Mouse (Mus musculus) stomach, embryonic 15.5 days (tissue): ENCODE results near the gene Mmp25. TPM values are rescaled to one million over a fixed set of nuclear protein-coding genes. Genes with fewer than 3 reads are reported as not detected.
A peak's percentile ranks its signal among the peaks of the same experiment; 100 is the strongest.
"Not testable (repeated sequence)": the region's sequence is repeated elsewhere in the genome, so short reads cannot be mapped to it uniquely, and the experiment has no call there.

Experiments
- ATAC-seq: fragments of 200-750 bp; cut with Nextera tagmentation; 2 replicates; pipeline ENCODE4 v1.8.0; 2017; ENCODE audit warnings: low read depth, moderate number of reproducible peaks, moderate TSS enrichment; ENCODE audit not compliant: insufficient read depth, low FRiP score
- H3K27ac ChIP-seq: fragments of 300-500 bp; sonication (generic); 2 replicates; pipeline ENCODE4 v1.5.1; 2015; ENCODE audit warnings: mild to moderate bottlenecking, inconsistent platforms
- H3K27me3 ChIP-seq: fragments of 300-500 bp; sonication (generic); replicated peaks from 2 replicates; pipeline ENCODE4 v1.6.1; 2015; ENCODE audit warnings: inconsistent platforms
- H3K36me3 ChIP-seq: fragments of 300-500 bp; sonication (generic); 2 replicates; pipeline ENCODE4 v1.6.1; 2015; ENCODE audit warnings: inconsistent platforms
- H3K4me1 ChIP-seq: fragments of 300-500 bp; sonication (generic); 2 replicates; pipeline ENCODE4 v1.6.1; 2015; ENCODE audit warnings: inconsistent platforms
- H3K4me2 ChIP-seq: fragments of 300-500 bp; sonication (generic); 2 replicates; pipeline ENCODE4 v1.6.1; 2015; ENCODE audit warnings: mild to moderate bottlenecking, inconsistent platforms
- H3K4me3 ChIP-seq: fragments of 300-500 bp; sonication (generic); replicated peaks from 2 replicates; pipeline ENCODE4 v1.5.1; 2015; ENCODE audit warnings: inconsistent platforms
- H3K9ac ChIP-seq: fragments of 300-500 bp; sonication (generic); 2 replicates; pipeline ENCODE4 v1.6.1; 2015; ENCODE audit warnings: inconsistent platforms
- H3K9me3 ChIP-seq: fragments of 300-500 bp; sonication (generic); 2 replicates; pipeline ENCODE4 v1.6.1; 2016; ENCODE audit warnings: inconsistent platforms
- WGBS: fragments of 180-500 bp; shearing (Covaris S2); methylation state at CpG from one replicate; pipeline ENCODE4 v1.1.7; 2015; 5-methylcytosine and 5-hydroxymethylcytosine counted together
- polyA plus RNA-seq: library from polyadenylated mRNA; unstranded; fragments of >200 nt; fragmentation: Nextera tagmentation; extraction: Ambion mirVana; gene quantifications from 2 replicates; pipeline ENCODE4 v1.2.1, GENCODE M21; 2015

Mmp25 gene
- polyA plus RNA-seq, 1 experiment from 2014 or later, result 0.78 TPM

GRCm38 (mm10) chr17:23595139-23595538 is 49.9 kb downstream of the Mmp25 start:
- H3K36me3 ChIP-seq, H3K4me2 ChIP-seq, H3K27ac ChIP-seq, H3K9me3 ChIP-seq, H3K4me3 ChIP-seq, H3K9ac ChIP-seq, H3K27me3 ChIP-seq, ATAC-seq: not testable (repeated sequence)
- WGBS, result 80% methylated on average over 4 of the region's 4 CpGs
- peaks cover 13% of the 10 kb centered on the region; the same call in 1 of the 2 replicates for H3K4me1 ChIP-seq

- peak overlapping the region; percentile 49 for H3K4me3 ChIP-seq
- 11% methylated on average over 13 of the region's 13 CpGs for WGBS
- H3K27me3 ChIP-seq, result no peaks in the 10 kb centered on the region
- H3K36me3 ChIP-seq, result no peaks in the 10 kb centered on the region
- peak overlapping the region; percentile 68 for H3K4me2 ChIP-seq
- H3K9me3 ChIP-seq, result no peaks in the 10 kb centered on the region
- H3K27ac ChIP-seq, result peak overlapping the region; percentile 53
- no peaks in the 10 kb centered on the region for H3K4me1 ChIP-seq
- ATAC-seq, result peak; percentile 20
- H3K9ac ChIP-seq, result peak overlapping the region; percentile 27; the same call in 1 of the 2 replicates
These were observed 52.2 kb downstream of the Mmp25 start for GRCm38 (mm10) chr17:23592926-23593300.

- Histone ChIP-seq H3K27ac (peak overlapping the region; percentile 71), H3K4me2 (peak overlapping the region; percentile 68), H3K9ac (peak overlapping the region; percentile 27; the same call in 1 of the 2 replicates), H3K4me3 (peak overlapping the region; percentile 49), H3K4me1 (no peaks in the 10 kb centered on the region), H3K36me3 (no peaks in the 10 kb centered on the region), H3K9me3 (no peaks in the 10 kb centered on the region), H3K27me3 (no peaks in the 10 kb centered on the region)
- 6% methylated on average over 34 of the region's 34 CpGs for WGBS
- ATAC-seq, result peak; percentile 100
These were observed 52.7 kb downstream of the Mmp25 start for GRCm38 (mm10) chr17:23592208-23592925.

- Histone ChIP-seq H3K4me3 (no peak overlapping the region), H3K27ac (no peak overlapping the region), H3K9me3 (no peaks in the 10 kb centered on the region), H3K36me3 (no peaks in the 10 kb centered on the region), H3K4me1 (peaks cover 17% of the 10 kb centered on the region), H3K4me2 (no peak overlapping the region), H3K9ac (no peak overlapping the region), H3K27me3 (no peaks in the 10 kb centered on the region)
- ATAC-seq, result no peak
- 47% methylated on average over 2 of the region's 2 CpGs for WGBS
These were observed 57.8 kb downstream of the Mmp25 start for GRCm38 (mm10) chr17:23587253-23587652.

- ATAC-seq, result peak; percentile 80
- Histone ChIP-seq H3K9ac (peak overlapping the region; percentile 66), H3K27me3 (no peaks in the 10 kb centered on the region), H3K4me1 (peaks cover 17% of the 10 kb centered on the region), H3K4me2 (peak overlapping the region; percentile 88), H3K9me3 (no peaks in the 10 kb centered on the region), H3K36me3 (peaks cover 3% of the 10 kb centered on the region; the same call in 1 of the 2 replicates), H3K4me3 (peak overlapping the region; percentile 69), H3K27ac (no peak overlapping the region; the same call in 1 of the 2 replicates)
- under 1% methylated on average over 22 of the region's 22 CpGs for WGBS
These were observed 59.2 kb downstream of the Mmp25 start for GRCm38 (mm10) chr17:23585721-23586491.

- Histone ChIP-seq H3K9me3 (no peaks in the 10 kb centered on the region), H3K9ac (peak overlapping the region; percentile 66; the same call in 1 of the 2 replicates), H3K27ac (no peak overlapping the region), H3K27me3 (no peaks in the 10 kb centered on the region), H3K36me3 (peaks cover 6% of the 10 kb centered on the region; the same call in 1 of the 2 replicates), H3K4me3 (peak overlapping the region; percentile 69), H3K4me2 (peak overlapping the region; percentile 88), H3K4me1 (peaks cover 17% of the 10 kb centered on the region)
- WGBS, result 85% methylated on average over 8 of the region's 8 CpGs
- no peak for ATAC-seq
These were observed 60.3 kb downstream of the Mmp25 start for GRCm38 (mm10) chr17:23584786-23585185.

Other genes starting within 250 kb of the Mmp25 start
- gene Vmn2r117, start 165.6 kb downstream of the Mmp25 start, polyA plus RNA-seq, result not detected in 2 replicates
- 16.1 and 18.8 TPM in 2 replicates for gene Zfp213, start 81.0 kb downstream of the Mmp25 start, polyA plus RNA-seq
- 10.3 and 12.7 TPM in 2 replicates for gene Zfp13, start 45.8 kb downstream of the Mmp25 start, polyA plus RNA-seq
- 0.12 and 0.18 TPM in 2 replicates for gene Zscan10, start 44.4 kb downstream of the Mmp25 start, polyA plus RNA-seq
- 9.9 and 12.2 TPM in 2 replicates for gene Bicdl2, start 15.2 kb upstream of the Mmp25 start, polyA plus RNA-seq
- 73.7 and 84.8 TPM in 2 replicates for gene Hcfc1r1, start 28.3 kb upstream of the Mmp25 start, polyA plus RNA-seq
- 37.8 and 39.9 TPM in 2 replicates for gene Thoc6, start 28.6 kb upstream of the Mmp25 start, polyA plus RNA-seq
- gene Tnfrsf12a, start 32.2 kb upstream of the Mmp25 start, polyA plus RNA-seq, result 23.8 and 25.4 TPM in 2 replicates
- gene Cldn6, start 34.0 kb upstream of the Mmp25 start, polyA plus RNA-seq, result 92.7 and 122 TPM in 2 replicates
- 1.8 and 2.4 TPM in 2 replicates for gene Cldn9, start 38.7 kb upstream of the Mmp25 start, polyA plus RNA-seq
- gene 1520401A03Rik, start 77.5 kb upstream of the Mmp25 start, polyA plus RNA-seq, result 0.06 and 0.22 TPM in 2 replicates
- 47.4 and 49.9 TPM in 2 replicates for gene Pkmyt1, start 81.1 kb upstream of the Mmp25 start, polyA plus RNA-seq
- 22.6 and 23.2 TPM in 2 replicates for gene Paqr4, start 95.6 kb upstream of the Mmp25 start, polyA plus RNA-seq
- 0.49 and 0.74 TPM in 2 replicates for gene Kremen2, start 100.6 kb upstream of the Mmp25 start, polyA plus RNA-seq
- 48.9 and 50.5 TPM in 2 replicates for gene Flywch1, start 126.3 kb upstream of the Mmp25 start, polyA plus RNA-seq
- 18.1 and 23.5 TPM in 2 replicates for gene Flywch2, start 140.8 kb upstream of the Mmp25 start, polyA plus RNA-seq
- gene Srrm2, start 145.3 kb upstream of the Mmp25 start, polyA plus RNA-seq, result 448 and 501 TPM in 2 replicates
- gene Elob, start 183.9 kb upstream of the Mmp25 start, polyA plus RNA-seq, result 938 and 1,022 TPM in 2 replicates
- 0.17 TPM in 1 of 2 replicates, not detected in the other for gene Prss33, start 190.8 kb upstream of the Mmp25 start, polyA plus RNA-seq
- 2.9 and 4.0 TPM in 2 replicates for gene Prss32, start 198.6 kb upstream of the Mmp25 start, polyA plus RNA-seq
- 1.6 and 1.9 TPM in 2 replicates for gene Prss41, start 198.9 kb upstream of the Mmp25 start, polyA plus RNA-seq
- not detected in 2 replicates for gene Prss21, start 222.8 kb upstream of the Mmp25 start, polyA plus RNA-seq
- gene Dcpp1, start 235.6 kb upstream of the Mmp25 start, polyA plus RNA-seq, result not detected in 2 replicates
- gene Dcpp2, start 235.6 kb upstream of the Mmp25 start, polyA plus RNA-seq, result not detected in 2 replicates